Mouse (Mus musculus) stomach, postnatal 0 days (tissue): ENCODE measurements around the gene Kctd21. TPM values are rescaled to one million over a fixed set of nuclear protein-coding genes. Genes with fewer than 3 reads are reported as not detected.
A peak's percentile ranks its signal among the peaks of the same experiment; 100 is the strongest.

Source experiments
- ATAC-seq: fragments of 200-750 bp; cut with Nextera tagmentation; 2 replicates; pipeline ENCODE4 v1.8.0; 2017; ENCODE audit not compliant: low FRiP score, low TSS enrichment
- DNase-seq: peaks from one replicate; pipeline ENCODE4 v3.0.0-alpha.2; 2016; ENCODE audit warnings: low spot score
- H3K27ac ChIP-seq: fragments of 300-500 bp; sonication (generic); replicated peaks from 2 replicates; pipeline ENCODE4 v1.5.1; 2014; ENCODE audit warnings: mild to moderate bottlenecking, control low read depth
- H3K27me3 ChIP-seq: fragments of 300-500 bp; sonication (generic); 2 replicates; pipeline ENCODE4 v1.6.1; 2014; ENCODE audit warnings: low read length; ENCODE audit not compliant: control insufficient read depth, insufficient read depth
- H3K36me3 ChIP-seq: fragments of 300-500 bp; sonication (generic); 2 replicates; pipeline ENCODE4 v1.6.1; 2014; ENCODE audit warnings: low read length, mixed read lengths; ENCODE audit not compliant: control insufficient read depth, insufficient read depth
- H3K4me1 ChIP-seq: fragments of 300-500 bp; sonication (generic); replicated peaks from 2 replicates; pipeline ENCODE4 v1.6.1; 2014; ENCODE audit warnings: antibody characterized with exemption; ENCODE audit not compliant: control insufficient read depth, insufficient read depth
- H3K4me2 ChIP-seq: fragments of 300-500 bp; sonication (generic); replicated peaks from 2 replicates; pipeline ENCODE4 v1.6.1; 2014; ENCODE audit warnings: low read depth, mild to moderate bottlenecking, control low read depth, moderate library complexity
- H3K4me3 ChIP-seq: fragments of 300-500 bp; sonication (generic); 2 replicates; pipeline ENCODE4 v1.5.1; 2014; ENCODE audit warnings: low read depth, low read length, control low read depth
- H3K9ac ChIP-seq: fragments of 300-500 bp; sonication (generic); 2 replicates; pipeline ENCODE4 v1.6.1; 2014; ENCODE audit warnings: mild to moderate bottlenecking, low read length, control low read depth, mixed read lengths
- H3K9me3 ChIP-seq: fragments of 300-500 bp; sonication (generic); 2 replicates; pipeline ENCODE4 v1.6.1; 2016; ENCODE audit warnings: low read length; ENCODE audit not compliant: control insufficient read depth
- CTCF ChIP-seq: IDR thresholded peaks from 2 replicates; pipeline ENCODE4 v1.5.1; 2016; ENCODE audit warnings: antibody characterized with exemption, low read depth, mild to moderate bottlenecking, moderate library complexity
- EP300 ChIP-seq: optimal IDR thresholded peaks from 2 replicates; pipeline ENCODE3; 2016; ENCODE audit warnings: antibody characterized with exemption
- WGBS: fragments of 180-500 bp; shearing (Covaris S2); extraction: QIAGEN DNeasy Blood & Tissue Kit; methylation state at CpG from one replicate; pipeline ENCODE4 v1.1.7; 2014; 5-methylcytosine and 5-hydroxymethylcytosine counted together
- polyA plus RNA-seq: library from polyadenylated mRNA; unstranded; fragments of >200 nt; fragmentation: Nextera tagmentation; extraction: Ambion mirVana; gene quantifications from 2 replicates; pipeline ENCODE4 v1.2.1, GENCODE M21; 2015

Gene Kctd21
- 2.0 TPM in 2 replicates for polyA plus RNA-seq

- Histone ChIP-seq H3K27ac (0 out of 2 replicates have a peak within 1 kb of the TSS, but pooled peaks have one; percentile 56), H3K4me3 (peak within 1 kb of the TSS; percentile 83), H3K9ac (peak within 1 kb of the TSS; percentile 76), H3K27me3 (no peaks in the 10 kb centered on the region), H3K4me2 (peak within 1 kb of the TSS; percentile 69), H3K36me3 (no peaks in the 10 kb centered on the region), H3K9me3 (no peaks in the 10 kb centered on the region), H3K4me1 (0 out of 2 replicates have a peak, but pooled peaks cover 3% of the 10 kb centered on the region)
- under 1% methylated on average over 65 of the region's 68 CpGs for WGBS
- DNase-seq (peak; percentile 94), ATAC-seq (peak; percentile 99)
- TF ChIP-seq CTCF (peak; percentile 63), EP300 (no peak)
Measured at GRCm38 (mm10) chr7:97331726-97332666, at the start of gene Kctd21, which contains the start of gene Usp35. Gene Kctd21, plus strand, starts transcription at chr7:97332327. Gene Usp35, minus strand, starts transcription at chr7:97332020.

- Histone ChIP-seq H3K36me3 (no peaks in the 10 kb centered on the region; the same call in 1 of the 2 replicates), H3K4me3 (no peak overlapping the region), H3K4me2 (no peak overlapping the region), H3K9ac (no peak overlapping the region), H3K4me1 (no peaks in the 10 kb centered on the region), H3K27me3 (no peaks in the 10 kb centered on the region), H3K9me3 (no peaks in the 10 kb centered on the region), H3K27ac (no peak overlapping the region)
- no peak for TF ChIP-seq EP300
- TF ChIP-seq CTCF, result no peak
- 54% methylated on average over 2 of the region's 2 CpGs for WGBS
- no peak for DNase-seq
- ATAC-seq, result no peak
Measured at GRCm38 (mm10) chr7:97296986-97297385, 35.1 kb upstream of the Kctd21 start.

DNA sequence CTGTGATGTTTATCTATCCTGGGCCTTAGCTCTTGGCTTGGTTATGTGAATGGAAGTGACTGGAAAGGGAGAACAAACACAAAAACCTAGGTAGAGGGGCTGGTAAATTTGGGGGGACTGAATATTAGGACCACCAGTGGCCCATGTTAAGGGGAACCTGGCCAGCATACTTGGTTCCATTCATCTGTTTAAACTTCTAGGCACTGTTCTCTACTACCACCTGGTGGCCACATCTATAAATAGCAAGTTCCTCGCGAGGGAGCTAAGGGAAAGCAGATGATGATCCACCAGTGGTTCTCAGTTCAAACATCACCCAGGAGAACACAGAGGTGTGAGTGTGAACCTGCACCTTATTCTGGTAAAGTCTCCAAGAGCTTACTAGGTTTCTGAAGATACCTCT lies 34.7 kb upstream of the Kctd21 start:
- Histone ChIP-seq H3K4me3 (no peak overlapping the region), H3K4me1 (no peaks in the 10 kb centered on the region), H3K27me3 (no peaks in the 10 kb centered on the region), H3K27ac (no peak overlapping the region), H3K9ac (no peak overlapping the region), H3K36me3 (no peaks in the 10 kb centered on the region; the same call in 1 of the 2 replicates), H3K9me3 (no peaks in the 10 kb centered on the region), H3K4me2 (no peak overlapping the region)
- TF ChIP-seq CTCF (peak; percentile 94), EP300 (no peak)
- WGBS, result 0% methylated on average over 2 of the region's 2 CpGs
- DNase-seq (peak; percentile 46), ATAC-seq (peak; percentile 15; the same call in 1 of the 2 replicates)

- H3K4me2 ChIP-seq, result no peak overlapping the region
- H3K4me1 ChIP-seq, result no peaks in the 10 kb centered on the region
- TF ChIP-seq EP300 (no peak), CTCF (no peak)
- H3K9me3 ChIP-seq, result no peaks in the 10 kb centered on the region
- ATAC-seq, result no peak
- WGBS, result 92% methylated on average over 2 of the region's 2 CpGs
- no peak overlapping the region for H3K4me3 ChIP-seq
- no peaks in the 10 kb centered on the region; the same call in 1 of the 2 replicates for H3K36me3 ChIP-seq
- no peak overlapping the region for H3K9ac ChIP-seq
- H3K27ac ChIP-seq, result no peak overlapping the region
- DNase-seq, result no peak
- no peaks in the 10 kb centered on the region for H3K27me3 ChIP-seq
Measured at GRCm38 (mm10) chr7:97298279-97298678, 33.8 kb upstream of the Kctd21 start.

DNA sequence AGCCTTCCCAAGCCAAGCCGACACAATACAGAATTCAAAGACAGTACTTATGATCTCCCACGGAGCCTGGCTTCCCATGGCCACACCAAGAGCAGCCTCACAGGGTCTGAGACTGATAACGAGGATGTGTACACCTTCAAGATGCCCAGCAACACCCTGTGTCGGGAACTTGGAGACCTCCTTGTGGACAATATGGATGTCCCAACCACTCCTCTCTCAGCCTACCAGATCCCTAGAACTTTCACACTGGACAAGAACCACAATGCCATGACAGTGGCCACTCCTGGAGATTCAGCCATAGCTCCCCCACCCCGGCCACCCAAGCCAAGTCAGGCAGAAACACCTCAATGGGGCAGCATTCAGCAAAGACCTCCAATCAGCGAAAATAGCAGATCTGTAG lies 33.2 kb upstream of the Kctd21 start:
- DNase-seq (no peak), ATAC-seq (no peak)
- 83% methylated on average over 6 of the region's 6 CpGs for WGBS
- Histone ChIP-seq H3K27ac (no peak overlapping the region), H3K4me3 (no peak overlapping the region), H3K9ac (no peak overlapping the region), H3K27me3 (no peaks in the 10 kb centered on the region), H3K4me2 (no peak overlapping the region), H3K36me3 (peaks cover under 1% of the 10 kb centered on the region), H3K4me1 (no peaks in the 10 kb centered on the region), H3K9me3 (no peaks in the 10 kb centered on the region)
- no peak for TF ChIP-seq CTCF
- TF ChIP-seq EP300, result no peak

- ATAC-seq (no peak), DNase-seq (peak; percentile 11)
- H3K9ac ChIP-seq, result no peak overlapping the region
- peaks cover 13% of the 10 kb centered on the region for H3K36me3 ChIP-seq
- no peak overlapping the region for H3K4me3 ChIP-seq
- H3K27me3 ChIP-seq, result no peaks in the 10 kb centered on the region
- no peaks in the 10 kb centered on the region for H3K9me3 ChIP-seq
- no peak overlapping the region for H3K27ac ChIP-seq
- WGBS, result 82% methylated on average over 2 of the region's 2 CpGs
- no peak overlapping the region for H3K4me2 ChIP-seq
- no peak for TF ChIP-seq CTCF
- no peak for TF ChIP-seq EP300
- no peaks in the 10 kb centered on the region for H3K4me1 ChIP-seq
Measured at GRCm38 (mm10) chr7:97300914-97301313, 31.2 kb upstream of the Kctd21 start.
